Mouse (Mus musculus) kidney, adult 2 months (tissue): ENCODE data around the gene Raly. TPM values are rescaled to one million over a fixed set of nuclear protein-coding genes. Genes with fewer than 3 reads are reported as not detected.

Experiments used
- DNase-seq: peaks from one replicate; pipeline ENCODE4 v3.0.0; 2021
- H3K27ac ChIP-seq: fragments of 200-500 bp; 2 replicates; pipeline ENCODE4 v1.5.1; 2012; ENCODE audit warnings: low read depth, low read length, control low read depth, inconsistent platforms; ENCODE audit not compliant: insufficient read depth
- H3K27me3 ChIP-seq: fragments of 200-500 bp; replicated peaks from 2 replicates; pipeline ENCODE4 v1.6.1; 2012; ENCODE audit warnings: mild to moderate bottlenecking, moderate library complexity, low read length, inconsistent platforms; ENCODE audit not compliant: control insufficient read depth, insufficient read depth
- H3K36me3 ChIP-seq: fragments of 200-500 bp; 2 replicates; pipeline ENCODE4 v1.6.1; 2012; ENCODE audit warnings: mild to moderate bottlenecking, moderate library complexity, low read length, inconsistent platforms; ENCODE audit not compliant: control insufficient read depth, insufficient read depth
- H3K4me1 ChIP-seq: fragments of 200-500 bp; 2 replicates; pipeline ENCODE4 v1.6.1; 2011; ENCODE audit warnings: low read length; ENCODE audit not compliant: control insufficient read depth, insufficient read depth
- H3K4me3 ChIP-seq: fragments of 200-500 bp; 2 replicates; pipeline ENCODE4 v1.5.1; 2011; ENCODE audit warnings: mild to moderate bottlenecking, low read depth, low read length, control low read depth; ENCODE audit not compliant: insufficient read depth
- CTCF ChIP-seq: fragments of 200-500 bp; conservative IDR thresholded peaks from 2 replicates; pipeline ENCODE4 v1.5.1; 2011; ENCODE audit warnings: low read depth, mild to moderate bottlenecking, control low read depth, low read length, moderate library complexity, mixed read lengths; ENCODE audit not compliant: insufficient read depth, insufficient read length
- POLR2A ChIP-seq: fragments of 200-500 bp; IDR thresholded peaks from one replicate; pipeline ENCODE4 v1.6.1; 2011; ENCODE audit warnings: low read depth, low read length, control low read depth
- WGBS: fragments of 180-500 bp; shearing (Covaris S2); methylation state at CpG from one replicate; pipeline ENCODE4 v1.1.7; 2018; 5-methylcytosine and 5-hydroxymethylcytosine counted together
- polyA plus RNA-seq: library from polyadenylated mRNA; depleted of rRNA; stranded (reverse); fragments of >200 nt; gene quantifications from 2 replicates; pipeline ENCODE4 v1.2.3, GENCODE M21; 2012; rRNA removed

The Raly gene
- polyA plus RNA-seq: 152 and 163 TPM in 2 replicates

DNA sequence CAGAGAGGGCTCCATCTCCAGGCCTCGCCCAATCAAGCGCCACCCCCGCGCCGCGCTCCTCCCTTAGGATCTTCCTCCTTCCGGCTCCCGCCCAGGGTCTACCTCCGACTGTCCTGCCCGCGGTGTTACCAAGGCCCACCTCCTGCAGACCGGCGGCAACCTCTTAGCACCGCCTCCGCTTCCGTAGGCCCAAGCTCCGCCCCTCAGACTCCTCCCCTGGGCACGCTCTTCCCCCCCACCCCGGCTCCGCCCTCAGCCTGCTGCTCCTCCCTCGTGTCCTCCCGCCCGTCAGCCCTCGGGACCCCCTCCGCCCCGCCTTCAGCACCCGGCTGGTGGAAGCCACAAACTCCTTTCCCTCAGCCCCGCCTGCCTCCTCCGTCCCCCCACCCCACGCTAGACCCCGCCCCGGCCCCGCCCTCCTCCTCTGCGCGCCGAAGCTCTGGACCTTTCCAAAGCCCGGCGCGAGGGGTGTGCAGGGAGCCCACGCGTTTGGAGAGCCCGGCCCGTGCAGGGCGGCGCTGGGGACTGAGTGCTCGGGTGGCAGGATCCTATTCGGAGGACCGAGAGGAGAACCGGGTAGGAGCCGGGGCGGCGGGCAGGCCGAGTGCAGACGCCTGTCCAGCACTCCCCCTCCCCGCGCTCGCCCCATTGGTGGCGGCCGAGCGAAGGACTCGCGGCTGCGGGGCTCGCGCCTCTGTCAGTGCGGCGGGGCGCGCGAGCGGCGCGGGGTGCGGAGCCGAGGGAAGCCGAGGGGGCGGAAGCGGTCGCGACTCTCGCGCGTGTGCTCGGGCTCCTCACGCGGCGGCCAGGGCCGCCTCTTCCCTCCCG lies at the start of gene Raly, which contains the start of gene a:
Gene Raly (plus strand): TSS at position 441 of the 828 bp plus-strand sequence.
Gene a (plus strand): TSS at position 747 of the 828 bp plus-strand sequence.
- Histone ChIP-seq H3K36me3 (no peaks in the 10 kb centered on the region), H3K4me1 (peaks cover 7% of the 10 kb centered on the region), H3K4me3 (peak within 1 kb of the TSS; percentile 88), H3K27me3 (no peaks in the 10 kb centered on the region), H3K27ac (peak within 1 kb of the TSS; percentile 97)
- peak; percentile 99 for DNase-seq
- WGBS: 1% methylated on average over 80 of the region's 89 CpGs
- TF ChIP-seq CTCF (no peak), POLR2A (peak; percentile 95)

DNA sequence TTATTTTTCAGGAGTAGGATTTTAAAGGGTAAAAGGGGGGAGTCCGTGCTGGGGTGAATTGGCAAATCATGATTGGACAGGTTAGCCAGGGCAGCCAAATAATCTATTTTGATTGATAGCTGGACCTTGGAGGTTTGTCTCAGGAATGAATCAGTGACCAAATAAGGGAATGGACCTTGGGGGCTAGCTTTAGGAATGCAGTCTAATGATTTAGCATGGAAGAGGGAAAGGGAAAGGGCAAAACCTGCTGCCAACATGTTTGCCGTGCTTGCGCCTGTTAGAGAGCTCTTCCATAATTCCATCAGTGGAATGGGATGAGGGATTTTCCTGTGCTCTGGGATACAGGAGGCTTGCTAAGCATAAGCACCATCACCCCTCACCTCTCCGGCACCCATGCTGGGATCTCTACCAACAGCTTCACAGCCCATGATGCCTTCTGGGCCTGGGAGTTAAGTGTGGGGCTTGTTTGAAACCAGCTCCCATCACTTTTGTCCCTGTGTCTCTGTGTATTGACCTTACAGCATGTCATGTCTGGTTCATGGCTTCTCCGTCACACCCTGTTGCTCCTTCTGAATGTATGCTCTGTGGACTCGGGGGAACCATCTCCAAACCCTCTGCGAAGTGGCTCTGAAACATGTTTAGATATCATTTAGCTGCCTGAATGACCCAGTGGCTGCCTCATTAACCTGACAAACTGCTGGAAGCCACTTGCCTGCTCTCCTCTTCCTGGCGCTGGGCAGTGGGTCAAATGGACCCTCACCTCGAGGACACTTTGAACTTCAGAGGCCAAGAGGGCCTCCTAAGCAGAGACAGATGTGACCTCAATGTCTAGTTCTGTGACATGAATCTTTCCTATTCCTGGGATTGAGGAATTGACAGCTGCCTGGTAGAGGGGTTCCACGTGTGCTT lies 47.7 kb upstream of the Raly start:
- no peak for DNase-seq
- WGBS: 50% methylated on average over 10 of the region's 10 CpGs

DNA sequence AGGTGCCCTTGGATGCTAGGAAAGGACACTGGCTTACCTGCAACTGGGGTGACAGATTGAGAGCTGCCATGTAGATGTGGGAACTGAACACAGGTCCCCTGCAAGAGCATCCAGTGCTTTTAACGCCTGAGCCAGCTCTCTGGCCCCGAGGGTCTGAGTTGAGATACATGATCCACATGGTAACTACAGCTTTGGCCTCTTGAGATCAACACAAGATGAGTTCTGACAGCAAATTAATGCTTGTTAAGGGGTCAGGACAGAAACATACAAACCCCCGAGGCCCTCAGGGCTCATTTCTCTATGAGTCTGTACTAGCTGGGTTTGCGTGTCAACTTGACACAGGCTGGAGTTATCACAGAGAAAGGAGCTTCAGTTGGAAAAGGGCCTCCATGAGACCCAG lies 47.0 kb upstream of the Raly start:
- Histone ChIP-seq H3K36me3 (no peaks in the 10 kb centered on the region), H3K27me3 (no peaks in the 10 kb centered on the region), H3K4me3 (no peak overlapping the region), H3K4me1 (no peaks in the 10 kb centered on the region), H3K27ac (no peak overlapping the region)
- no peak for DNase-seq
- WGBS: 63% methylated on average over 4 of the region's 4 CpGs
- TF ChIP-seq POLR2A: no peak

More for the DNA sequence above, 47.7 kb upstream of the Raly start:
- Histone ChIP-seq H3K4me1 (no peaks in the 10 kb centered on the region), H3K27me3 (no peaks in the 10 kb centered on the region), H3K36me3 (no peaks in the 10 kb centered on the region), H3K4me3 (no peak overlapping the region), H3K27ac (no peak overlapping the region)
- TF ChIP-seq CTCF: no peak
- TF ChIP-seq POLR2A: no peak

DNA sequence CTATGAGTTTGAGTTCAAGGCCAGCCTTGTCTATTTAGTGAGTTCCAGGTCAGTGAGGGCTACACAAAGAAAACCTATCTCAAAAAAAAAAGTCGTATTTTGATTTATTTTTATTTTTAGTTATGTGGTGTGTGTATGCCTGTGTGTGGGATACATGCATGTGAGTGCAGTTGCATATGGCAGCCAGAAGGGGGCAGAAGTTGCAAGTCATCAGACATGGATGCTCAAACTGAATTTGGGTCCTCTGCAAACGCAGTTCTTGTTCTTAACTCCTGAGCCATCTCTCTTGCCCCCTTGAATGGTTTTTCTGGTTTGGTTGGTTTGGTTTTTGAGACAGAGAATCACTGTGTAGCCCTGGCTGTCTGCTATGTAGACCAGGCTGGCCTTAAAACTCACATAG lies 42.5 kb upstream of the Raly start:
- 92% methylated on average over 2 of the region's 2 CpGs for WGBS
- Histone ChIP-seq H3K4me1 (no peaks in the 10 kb centered on the region), H3K27ac (no peak overlapping the region), H3K4me3 (no peak overlapping the region), H3K36me3 (no peaks in the 10 kb centered on the region), H3K27me3 (no peaks in the 10 kb centered on the region)
- no peak for DNase-seq
- TF ChIP-seq POLR2A (no peak), CTCF (peak; percentile 23; the same call in 1 of the 2 replicates)

DNA sequence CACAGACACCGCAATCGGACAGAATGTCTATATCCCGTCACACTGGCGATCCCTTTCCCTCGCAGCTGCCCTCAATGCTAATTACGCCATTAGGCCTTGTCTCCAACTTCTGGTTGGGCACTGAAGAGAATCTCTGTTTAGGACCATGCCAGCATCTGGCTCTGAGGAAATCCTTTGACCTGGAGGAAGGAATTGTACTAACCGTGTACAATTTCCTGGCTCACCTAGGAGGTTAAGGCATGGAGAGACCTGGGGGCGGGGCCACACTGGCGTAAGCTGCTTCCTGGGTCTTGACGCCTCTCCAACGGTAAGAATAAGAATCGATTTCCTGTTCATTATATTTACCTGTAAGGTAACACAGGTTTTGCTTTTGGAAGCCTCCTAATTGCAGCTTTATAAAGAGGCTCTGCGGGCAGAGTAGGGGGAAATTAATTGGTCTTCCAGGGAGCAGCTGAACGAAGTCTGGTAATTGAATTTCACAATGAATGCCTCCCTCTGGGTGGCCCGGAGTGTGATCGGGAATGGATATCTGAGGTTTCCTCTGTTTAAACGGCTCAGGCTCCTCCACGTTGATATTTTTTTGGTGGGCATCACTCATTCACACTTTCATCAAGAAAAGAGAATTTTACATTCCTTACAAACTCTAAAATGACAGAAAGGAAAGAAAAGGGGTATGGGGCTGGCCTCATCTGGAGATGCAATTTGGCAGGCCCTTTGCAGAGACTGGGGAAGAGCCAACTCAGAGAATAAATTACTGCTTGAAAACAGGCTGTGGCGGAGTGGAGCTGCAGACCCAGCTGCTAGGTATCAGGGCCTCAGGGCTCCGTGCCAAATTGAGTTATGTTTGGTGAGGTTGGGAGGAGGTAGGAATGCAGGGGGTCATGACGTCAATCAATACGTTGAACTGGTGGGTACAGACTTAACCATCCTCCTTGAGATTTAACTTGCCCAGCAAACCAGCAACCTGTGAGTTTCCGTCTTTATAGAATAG lies 41.6 kb upstream of the Raly start:
- Histone ChIP-seq H3K4me1 (no peaks in the 10 kb centered on the region), H3K27me3 (no peaks in the 10 kb centered on the region), H3K36me3 (no peaks in the 10 kb centered on the region), H3K27ac (no peak overlapping the region), H3K4me3 (no peak overlapping the region)
- DNase-seq: no peak
- WGBS: 46% methylated on average over 23 of the region's 23 CpGs
- no peak for TF ChIP-seq POLR2A
- no peak for TF ChIP-seq CTCF

DNA sequence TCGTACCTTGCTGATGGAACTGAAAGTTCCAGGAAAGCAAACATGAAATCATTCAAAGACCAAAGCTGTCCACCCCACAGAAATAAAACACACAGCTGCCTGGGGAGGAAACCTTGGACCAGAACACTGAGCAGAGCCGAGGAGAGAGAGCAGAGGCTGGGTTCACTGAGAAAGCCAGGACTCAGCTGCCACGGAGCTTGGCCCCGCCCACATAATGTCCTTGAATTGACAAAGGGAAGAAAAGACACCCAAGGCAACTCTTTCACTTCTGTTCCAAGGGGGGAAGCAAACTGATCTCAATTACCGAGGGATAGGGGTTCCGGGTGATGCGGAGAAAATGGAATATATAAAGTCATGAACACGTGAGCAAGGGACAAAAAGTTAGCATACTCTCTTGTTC lies 39.0 kb upstream of the Raly start:
- DNase-seq: no peak
- no peak overlapping the region for H3K4me3 ChIP-seq
- no peaks in the 10 kb centered on the region for H3K4me1 ChIP-seq
- no peak overlapping the region for H3K27ac ChIP-seq
- 63% methylated on average over 8 of the region's 8 CpGs for WGBS
- TF ChIP-seq CTCF: no peak
- TF ChIP-seq POLR2A: no peak
- H3K36me3 ChIP-seq: no peaks in the 10 kb centered on the region
- H3K27me3 ChIP-seq: no peaks in the 10 kb centered on the region
